Mouse (Mus musculus): ENCODE measurements around the gene Ptpdc1. TPM values are rescaled to one million over a fixed set of nuclear protein-coding genes. Genes with fewer than 3 reads are reported as not detected.

The Ptpdc1 gene
- polyA plus RNA-seq, 1 experiment: 5.8 TPM

DNA sequence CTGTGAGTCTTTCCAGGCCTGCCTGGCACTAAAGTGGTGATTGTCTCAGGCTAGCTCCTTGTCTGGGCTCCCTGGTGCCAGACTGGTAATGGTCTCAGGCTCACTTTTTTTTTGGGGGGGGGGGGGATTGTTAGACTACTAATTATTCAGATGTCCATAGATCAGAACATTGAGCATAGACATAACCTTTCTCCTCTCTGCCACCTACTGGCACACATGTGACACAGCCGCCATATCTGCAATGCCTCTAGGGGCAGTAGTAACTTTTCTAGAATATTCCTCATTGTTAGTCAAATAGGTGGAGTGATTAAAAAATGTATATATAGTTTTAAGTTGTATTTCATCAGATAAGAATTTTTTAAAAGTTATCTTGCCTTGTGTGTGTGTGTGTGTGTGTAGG, 53.3 kb downstream of the Ptpdc1 start:
- no peak overlapping the region for H3K4me3 ChIP-seq (replicated peaks; ENCODE audit: control insufficient read depth, low read depth, low read length)
- TF ChIP-seq CTCF (IDR thresholded peaks at IDR 0.05; ENCODE audit: control insufficient read depth, insufficient read depth, low read length) (peak; percentile 65), POLR2A (IDR thresholded peaks at IDR 0.05; ENCODE audit: borderline replicate concordance, control insufficient read depth, low read depth, low read length) (no peak)
- H3K4me1 ChIP-seq (ENCODE audit: control insufficient read depth, insufficient read depth, low read length): no peaks in the 10 kb centered on the region; the same call in 1 of the 2 replicates
- 11% methylated on average over 1 of the region's 1 CpGs for WGBS
- H3K27ac ChIP-seq (ENCODE audit: control insufficient read depth, insufficient read depth, low read depth, low read length, poor library complexity): no peak overlapping the region

DNA sequence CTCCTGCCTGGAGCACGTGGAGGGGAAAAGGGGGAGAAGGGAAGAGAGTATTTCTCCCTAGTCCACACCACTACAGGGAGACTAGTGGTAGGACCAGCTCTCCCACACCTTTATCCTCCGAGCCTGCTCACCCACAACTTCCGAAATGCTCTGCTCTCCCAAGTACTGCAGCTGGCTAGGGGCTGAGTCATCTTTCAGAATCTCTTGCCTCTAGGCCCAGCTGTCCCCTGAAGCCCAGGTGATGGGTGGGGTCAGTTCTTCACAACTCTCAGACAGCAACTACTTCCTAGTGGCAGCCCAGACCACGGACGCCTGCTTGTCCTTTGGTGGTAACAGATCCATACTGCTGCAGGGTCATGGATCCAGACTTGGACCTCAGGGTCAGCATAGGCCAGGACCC, 54.2 kb downstream of the Ptpdc1 start:
- 63% methylated on average over 5 of the region's 5 CpGs for WGBS
- TF ChIP-seq POLR2A (IDR thresholded peaks at IDR 0.05; ENCODE audit: borderline replicate concordance, control insufficient read depth, low read depth, low read length) (no peak), CTCF (IDR thresholded peaks at IDR 0.05; ENCODE audit: control insufficient read depth, insufficient read depth, low read length) (no peak)
- Histone ChIP-seq H3K27ac (ENCODE audit: control insufficient read depth, insufficient read depth, low read depth, low read length, poor library complexity) (no peak overlapping the region), H3K4me1 (ENCODE audit: control insufficient read depth, insufficient read depth, low read length) (no peaks in the 10 kb centered on the region; the same call in 1 of the 2 replicates), H3K4me3 (replicated peaks; ENCODE audit: control insufficient read depth, low read depth, low read length) (no peak overlapping the region)

DNA sequence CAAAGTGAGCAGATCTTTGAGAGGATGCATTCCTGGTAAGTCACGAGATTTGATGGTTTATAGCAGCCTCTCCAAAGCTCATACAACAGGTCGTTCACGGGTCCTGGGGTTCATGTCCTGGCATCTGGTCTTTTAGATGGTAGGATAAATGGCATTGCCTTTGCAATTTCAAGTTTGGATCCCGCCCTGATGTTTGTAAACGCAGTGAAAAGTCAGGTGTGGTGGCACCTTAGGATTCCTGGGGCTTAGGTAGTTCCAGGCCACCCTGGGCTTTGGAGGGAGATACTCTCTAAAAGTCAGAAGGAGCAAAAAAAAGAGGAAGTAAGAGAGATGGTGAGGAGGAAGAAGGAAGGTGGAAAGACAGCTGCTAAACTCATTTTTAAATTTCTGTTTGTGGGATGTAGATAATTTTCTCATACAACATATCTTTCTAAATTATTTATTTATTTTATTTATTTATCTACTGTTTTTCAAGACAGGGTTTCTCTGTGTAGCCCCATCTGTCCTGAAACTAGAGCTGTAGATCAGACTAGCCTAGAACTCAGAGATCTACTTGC, 55.8 kb downstream of the Ptpdc1 start:
- no peak overlapping the region for H3K4me3 ChIP-seq (replicated peaks; ENCODE audit: control insufficient read depth, low read depth, low read length)
- TF ChIP-seq POLR2A (IDR thresholded peaks at IDR 0.05; ENCODE audit: borderline replicate concordance, control insufficient read depth, low read depth, low read length): no peak
- no peak for TF ChIP-seq CTCF (IDR thresholded peaks at IDR 0.05; ENCODE audit: control insufficient read depth, insufficient read depth, low read length)
- 68% methylated on average over 5 of the region's 5 CpGs for WGBS

DNA sequence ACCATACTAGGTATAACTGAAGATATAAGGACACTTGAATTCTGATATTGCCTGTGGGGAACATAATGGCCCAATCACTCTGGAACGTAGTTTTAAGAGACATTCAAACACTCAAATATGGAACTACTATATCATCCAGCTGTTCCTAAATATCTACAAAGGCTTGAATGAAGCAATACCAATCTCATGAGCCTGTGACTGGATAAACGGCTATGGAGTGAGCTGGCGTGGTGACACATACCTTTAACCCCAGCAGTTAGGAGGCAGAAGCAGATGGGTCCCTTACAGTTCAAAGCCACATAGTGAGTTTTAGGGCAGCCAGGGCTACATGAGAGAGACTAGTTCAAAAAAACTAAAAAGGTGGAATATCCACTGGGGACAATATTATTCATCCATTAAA, 57.8 kb downstream of the Ptpdc1 start:
- H3K4me1 ChIP-seq (ENCODE audit: control insufficient read depth, insufficient read depth, low read length): no peaks in the 10 kb centered on the region; the same call in 1 of the 2 replicates
- H3K27ac ChIP-seq (ENCODE audit: control insufficient read depth, insufficient read depth, low read depth, low read length, poor library complexity): no peak overlapping the region
- 70% methylated on average over 3 of the region's 3 CpGs for WGBS
- H3K4me3 ChIP-seq (replicated peaks; ENCODE audit: control insufficient read depth, low read depth, low read length): no peak overlapping the region
- TF ChIP-seq CTCF (IDR thresholded peaks at IDR 0.05; ENCODE audit: control insufficient read depth, insufficient read depth, low read length): no peak
- no peak for TF ChIP-seq POLR2A (IDR thresholded peaks at IDR 0.05; ENCODE audit: borderline replicate concordance, control insufficient read depth, low read depth, low read length)

More for the DNA sequence above, 55.8 kb downstream of the Ptpdc1 start:
- no peak overlapping the region for H3K27ac ChIP-seq (ENCODE audit: control insufficient read depth, insufficient read depth, low read depth, low read length, poor library complexity)
- H3K4me1 ChIP-seq (ENCODE audit: control insufficient read depth, insufficient read depth, low read length): no peaks in the 10 kb centered on the region; the same call in 1 of the 2 replicates

DNA sequence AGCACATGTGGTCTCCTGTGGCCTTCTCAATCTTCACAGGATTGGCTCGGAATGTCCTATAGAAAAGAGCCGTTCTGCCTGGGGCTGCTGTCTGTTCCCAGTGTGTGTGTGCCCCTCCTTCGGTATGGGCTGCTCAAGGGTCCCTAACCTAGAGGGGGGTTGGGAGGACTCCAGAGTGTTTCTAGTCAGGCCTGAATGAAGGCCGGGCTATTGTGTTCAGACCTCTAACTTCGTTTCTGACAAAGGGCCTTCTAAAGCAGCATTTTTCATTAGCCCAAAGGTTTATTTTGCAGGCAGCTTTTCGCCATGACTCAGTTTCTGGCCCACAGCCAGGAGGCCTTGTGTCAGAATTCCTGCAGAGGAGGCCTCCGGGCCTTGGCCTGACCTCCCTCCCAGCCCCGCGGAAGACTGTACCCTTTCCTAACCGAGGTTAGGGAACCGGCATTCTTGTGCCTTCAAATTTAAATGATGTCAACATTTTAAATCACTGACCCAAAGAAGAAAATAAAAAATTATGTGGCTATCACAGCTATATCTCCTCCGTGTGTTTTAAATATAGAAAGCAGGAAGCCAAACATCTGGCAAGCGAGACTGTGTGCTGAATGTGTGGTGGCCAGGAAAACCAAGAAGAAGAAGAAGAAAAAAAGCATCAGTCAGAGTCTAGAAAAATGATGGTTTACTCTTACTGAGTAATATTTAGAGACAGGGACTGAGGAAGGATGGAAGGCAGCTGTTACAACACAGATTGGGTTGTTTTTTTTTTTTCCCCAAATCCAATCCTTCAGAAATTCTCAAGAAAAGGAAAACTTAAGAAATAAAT, 59.1 kb downstream of the Ptpdc1 start:
- H3K4me3 ChIP-seq (replicated peaks; ENCODE audit: control insufficient read depth, low read depth, low read length): no peak overlapping the region
- H3K4me1 ChIP-seq (ENCODE audit: control insufficient read depth, insufficient read depth, low read length): no peaks in the 10 kb centered on the region; the same call in 1 of the 2 replicates
- 16% methylated on average over 13 of the region's 13 CpGs for WGBS
- no peak overlapping the region for H3K27ac ChIP-seq (ENCODE audit: control insufficient read depth, insufficient read depth, low read depth, low read length, poor library complexity)
- TF ChIP-seq POLR2A (IDR thresholded peaks at IDR 0.05; ENCODE audit: borderline replicate concordance, control insufficient read depth, low read depth, low read length): no peak

DNA sequence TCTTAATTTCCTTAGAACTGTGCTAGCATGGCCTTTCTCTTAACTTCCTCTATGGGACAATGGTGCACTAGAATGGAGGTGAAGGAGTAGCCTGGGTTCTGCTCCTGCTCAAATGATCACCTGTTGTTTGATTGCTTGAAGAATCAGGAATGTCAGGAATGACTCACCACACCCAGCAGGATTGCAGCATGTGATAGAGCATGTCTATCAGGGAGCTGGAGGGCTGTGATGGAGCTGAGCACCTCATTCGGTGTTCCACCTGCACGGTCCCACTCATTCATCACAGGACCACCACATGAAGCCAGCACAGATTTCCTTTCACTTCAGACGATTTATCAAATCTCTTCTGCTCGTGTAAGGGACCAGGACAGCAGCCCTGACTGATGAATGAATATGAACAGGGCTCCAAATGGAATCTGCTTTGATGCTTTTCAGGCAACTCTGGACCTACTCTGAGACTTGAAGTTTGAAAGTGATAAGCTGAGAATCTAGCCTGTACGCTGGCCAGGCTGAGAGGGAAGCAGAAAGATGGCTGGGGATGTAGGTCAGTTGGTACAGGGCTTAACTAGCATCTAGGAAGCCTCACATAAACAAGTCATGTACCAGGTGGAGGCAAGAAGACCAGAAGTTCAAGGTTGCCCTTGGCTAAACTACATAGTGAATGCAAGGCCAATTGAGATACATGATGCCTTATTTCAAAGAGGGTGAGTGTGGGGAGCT, 60.4 kb downstream of the Ptpdc1 start:
- Histone ChIP-seq H3K4me1 (ENCODE audit: control insufficient read depth, insufficient read depth, low read length) (no peaks in the 10 kb centered on the region), H3K4me3 (replicated peaks; ENCODE audit: control insufficient read depth, low read depth, low read length) (no peak overlapping the region), H3K27ac (ENCODE audit: control insufficient read depth, insufficient read depth, low read depth, low read length, poor library complexity) (no peak overlapping the region)
- TF ChIP-seq POLR2A (IDR thresholded peaks at IDR 0.05; ENCODE audit: borderline replicate concordance, control insufficient read depth, low read depth, low read length) (no peak), CTCF (IDR thresholded peaks at IDR 0.05; ENCODE audit: control insufficient read depth, insufficient read depth, low read length) (no peak)
- WGBS: 81% methylated on average over 5 of the region's 5 CpGs

DNA sequence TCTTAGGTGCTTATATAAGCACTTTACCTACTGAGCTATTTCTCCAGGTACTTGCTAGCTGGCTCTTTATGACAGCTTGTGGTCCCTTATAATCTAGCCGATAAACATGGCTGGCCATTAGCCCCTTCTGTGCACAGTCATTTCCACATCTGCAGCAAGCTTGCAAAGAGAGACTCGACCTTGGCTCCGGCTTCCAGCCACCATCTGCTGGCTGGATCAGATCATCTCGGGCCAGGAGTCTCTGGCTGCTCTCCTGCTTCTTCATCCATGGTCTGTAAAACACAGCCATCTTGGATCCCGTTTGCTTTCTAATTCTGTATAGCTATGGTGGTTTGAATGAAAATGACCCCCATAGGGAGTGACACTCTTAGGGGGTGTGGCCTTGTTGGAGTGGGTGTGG, 63.1 kb downstream of the Ptpdc1 start:
- no peak for TF ChIP-seq POLR2A (IDR thresholded peaks at IDR 0.05; ENCODE audit: borderline replicate concordance, control insufficient read depth, low read depth, low read length)
- TF ChIP-seq CTCF (IDR thresholded peaks at IDR 0.05; ENCODE audit: control insufficient read depth, insufficient read depth, low read length): no peak
- 79% methylated on average over 5 of the region's 5 CpGs for WGBS
- H3K4me1 ChIP-seq (ENCODE audit: control insufficient read depth, insufficient read depth, low read length): no peaks in the 10 kb centered on the region
- no peak overlapping the region for H3K27ac ChIP-seq (ENCODE audit: control insufficient read depth, insufficient read depth, low read depth, low read length, poor library complexity)
- H3K4me3 ChIP-seq (replicated peaks; ENCODE audit: control insufficient read depth, low read depth, low read length): no peak overlapping the region

DNA sequence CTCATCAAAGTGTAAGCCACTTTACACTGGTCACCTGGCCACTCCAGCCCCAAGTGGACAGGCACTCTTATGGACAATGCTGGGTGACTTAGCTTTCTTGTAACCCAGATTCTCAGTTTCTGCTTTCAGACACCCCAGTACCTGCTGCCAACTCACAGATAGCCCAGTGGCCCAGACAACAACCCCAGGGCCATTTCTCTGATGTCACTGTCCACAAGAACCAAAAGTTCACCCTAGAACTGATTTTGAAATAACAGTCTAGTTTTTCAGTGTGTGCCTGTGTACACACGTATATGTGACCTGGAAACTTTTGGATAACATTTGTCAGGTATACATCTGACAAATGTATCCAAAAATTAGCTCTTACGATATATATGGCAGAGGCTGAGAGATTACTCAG, 64.0 kb downstream of the Ptpdc1 start:
- no peak for TF ChIP-seq POLR2A (IDR thresholded peaks at IDR 0.05; ENCODE audit: borderline replicate concordance, control insufficient read depth, low read depth, low read length)
- no peak for TF ChIP-seq CTCF (IDR thresholded peaks at IDR 0.05; ENCODE audit: control insufficient read depth, insufficient read depth, low read length)
- Histone ChIP-seq H3K27ac (ENCODE audit: control insufficient read depth, insufficient read depth, low read depth, low read length, poor library complexity) (no peak overlapping the region), H3K4me3 (replicated peaks; ENCODE audit: control insufficient read depth, low read depth, low read length) (no peak overlapping the region), H3K4me1 (ENCODE audit: control insufficient read depth, insufficient read depth, low read length) (no peaks in the 10 kb centered on the region)
- 76% methylated on average over 2 of the region's 2 CpGs for WGBS
